Comparison of ENCODE assay signal across 13 mouse cellular contexts in genomic region chr12:90425276-90426063, GRCm38 (mm10).
DNase-seq lines count a peak whose midpoint lies in the region; ATAC-seq lines count a peak whose summit lies in the region.
"Had no signal": no experiment of that assay in that cellular context is flagged by ENCODE, and none has a peak within 500 bp of the region (broad histone marks: within the 10 kb centered on the region; RNA-seq: fewer than 3 reads in every experiment).

No protein-coding gene starts in this region.

- no peak overlapping the region for H3K9ac ChIP-seq in forebrain, embryonic 14.5 days (ENCODE audit: low read length)
- no peak overlapping the region for H3K9ac ChIP-seq in kidney, embryonic 14.5 days (ENCODE audit: low read depth, low read length)

- no peaks in the 10 kb centered on the region for H3K36me3 ChIP-seq in forebrain, embryonic 14.5 days (ENCODE audit: control insufficient read depth, insufficient read depth, low read length)
- H3K36me3 ChIP-seq in forebrain, embryonic 10.5 days (replicated peaks): no peaks in the 10 kb centered on the region
- no peaks in the 10 kb centered on the region for H3K36me3 ChIP-seq in kidney, embryonic 14.5 days (ENCODE audit: control insufficient read depth, insufficient read depth, low read length)

- H3K4me1 ChIP-seq in forebrain, embryonic 14.5 days (ENCODE audit: control insufficient read depth, insufficient read depth, low read length): no peaks in the 10 kb centered on the region
- no peaks in the 10 kb centered on the region for H3K4me1 ChIP-seq in forebrain, embryonic 10.5 days
- no peaks in the 10 kb centered on the region for H3K4me1 ChIP-seq in kidney, embryonic 14.5 days (ENCODE audit: control insufficient read depth, insufficient read depth, low read length)

- intact Hi-C loops in left cerebral cortex, postnatal 4 days (cut with DNase I): no loop called here

- 68% methylated on average over 8 of the region's 8 CpGs for WGBS in forebrain, embryonic 14.5 days
- 84% methylated on average over 8 of the region's 8 CpGs for WGBS in forebrain, embryonic 10.5 days
- WGBS in kidney, embryonic 14.5 days: 84% methylated on average over 8 of the region's 8 CpGs

- DNase-seq in forebrain, embryonic 14.5 days (ENCODE audit: low spot score): peak; percentile 54
- DNase-seq in forebrain, embryonic 10.5 days (ENCODE audit: extremely low spot score, low spot score): no peak
- peak; percentile 98 to 99 for DNase-seq in cerebellum, adult 18-20 months
- peak; percentile 31 to 57 for DNase-seq in layer of hippocampus, adult 8-10 months (ENCODE audit: low spot score in 2 of 2)
- peak; percentile 94 for DNase-seq in left cerebral cortex, postnatal 4 days
- no peak for DNase-seq in spleen, postnatal 10 days (ENCODE audit: low spot score in 2 of 2)
- DNase-seq: embryo, embryonic 11 days; gastrocnemius, postnatal 10 days; kidney, adult 8-10 months; liver; thymus, adult 2 months had no signal

- H3K27ac ChIP-seq in forebrain, embryonic 14.5 days (ENCODE audit: low read depth, low read length): no peak overlapping the region
- H3K27ac ChIP-seq in forebrain, embryonic 10.5 days: no peak overlapping the region
- H3K27ac ChIP-seq in kidney, embryonic 14.5 days (ENCODE audit: low read depth, low read length): no peak overlapping the region

- no peak overlapping the region for H3K4me3 ChIP-seq in forebrain, embryonic 14.5 days (ENCODE audit: low read depth, low read length)
- no peak overlapping the region for H3K4me3 ChIP-seq in forebrain, embryonic 10.5 days
- no peak overlapping the region for H3K4me3 ChIP-seq in kidney, embryonic 14.5 days (ENCODE audit: low read length)

- H3K9me3 ChIP-seq in forebrain, embryonic 14.5 days (replicated peaks; ENCODE audit: control insufficient read depth, low read length): no peaks in the 10 kb centered on the region
- no peaks in the 10 kb centered on the region for H3K9me3 ChIP-seq in forebrain, embryonic 10.5 days
- no peaks in the 10 kb centered on the region for H3K9me3 ChIP-seq in kidney, embryonic 14.5 days (ENCODE audit: control insufficient read depth, low read length)

- no peak overlapping the region for H3K4me2 ChIP-seq in forebrain, embryonic 14.5 days (ENCODE audit: low read length)
- no peak overlapping the region for H3K4me2 ChIP-seq in kidney, embryonic 14.5 days (replicated peaks; ENCODE audit: low read depth, low read length)

- ATAC-seq in forebrain, embryonic 14.5 days: no peak
- ATAC-seq in kidney, embryonic 14.5 days (ENCODE audit: low FRiP score, low TSS enrichment): no peak
- ATAC-seq in CD4-positive, CD25-positive, alpha-beta regulatory T cell, adult 4 months: no peak

- no peaks in the 10 kb centered on the region for H3K27me3 ChIP-seq in forebrain, embryonic 14.5 days (replicated peaks; ENCODE audit: control insufficient read depth, insufficient read depth, low read length)
- H3K27me3 ChIP-seq in forebrain, embryonic 10.5 days (ENCODE audit: poor library complexity, severe bottlenecking): no peaks in the 10 kb centered on the region
- no peaks in the 10 kb centered on the region for H3K27me3 ChIP-seq in kidney, embryonic 14.5 days (ENCODE audit: control insufficient read depth, insufficient read depth, low read length)

Comparison
In these comparisons a context has a peak if more than half of its experiments do, and no peak if none do; other contexts are left out.
1. DNase-seq: peak in forebrain, embryonic 14.5 days (single experiment), cerebellum, adult 18-20 months (2 of 2), layer of hippocampus, adult 8-10 months (2 of 2) and left cerebral cortex, postnatal 4 days (single experiment); none in forebrain, embryonic 10.5 days (single experiment) and spleen, postnatal 10 days (0 of 2).